Mouse (Mus musculus): ENCODE results near the gene Vezf1. TPM values are rescaled to one million over a fixed set of nuclear protein-coding genes. Genes with fewer than 3 reads are reported as not detected.

Gene Vezf1
- polyA plus RNA-seq, 1 experiment: 10.6 TPM

DNA sequence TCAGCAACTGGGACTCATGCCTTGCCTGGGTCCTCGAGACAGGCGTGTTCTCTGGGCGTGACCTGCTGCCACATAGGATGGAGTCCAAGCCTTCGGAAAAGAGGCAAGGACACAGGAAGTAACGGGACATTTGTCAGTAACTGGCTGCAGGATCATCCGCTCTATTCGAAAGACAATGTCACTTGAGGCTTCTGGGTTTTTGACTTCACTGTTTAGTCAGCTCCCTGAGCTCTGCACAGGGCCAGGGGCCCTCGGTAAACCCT, 38.1 kb downstream of the Vezf1 start:
- no peaks in the 10 kb centered on the region for H3K36me3 ChIP-seq (ENCODE audit: control insufficient read depth, insufficient read depth, low read length)
- TF ChIP-seq CTCF (IDR thresholded peaks at IDR 0.05; ENCODE audit: extremely low read depth, insufficient read length, insufficient replicate concordance, low read depth, low read length) (no peak), POLR2A (IDR thresholded peaks at IDR 0.05; ENCODE audit: low read depth, low read length) (no peak)
- no peak overlapping the region for H3K27ac ChIP-seq (ENCODE audit: insufficient read depth, low read depth, low read length)
- H3K4me1 ChIP-seq (ENCODE audit: control insufficient read depth, insufficient read depth, insufficient read length, low read length): 0 out of 2 replicates have a peak, but pooled peaks cover 3% of the 10 kb centered on the region
- H3K4me3 ChIP-seq (ENCODE audit: low read depth, low read length): no peak overlapping the region
- 57% methylated on average over 8 of the region's 8 CpGs for WGBS
- no peaks in the 10 kb centered on the region for H3K27me3 ChIP-seq (ENCODE audit: control insufficient read depth, insufficient read depth, low read length)

DNA sequence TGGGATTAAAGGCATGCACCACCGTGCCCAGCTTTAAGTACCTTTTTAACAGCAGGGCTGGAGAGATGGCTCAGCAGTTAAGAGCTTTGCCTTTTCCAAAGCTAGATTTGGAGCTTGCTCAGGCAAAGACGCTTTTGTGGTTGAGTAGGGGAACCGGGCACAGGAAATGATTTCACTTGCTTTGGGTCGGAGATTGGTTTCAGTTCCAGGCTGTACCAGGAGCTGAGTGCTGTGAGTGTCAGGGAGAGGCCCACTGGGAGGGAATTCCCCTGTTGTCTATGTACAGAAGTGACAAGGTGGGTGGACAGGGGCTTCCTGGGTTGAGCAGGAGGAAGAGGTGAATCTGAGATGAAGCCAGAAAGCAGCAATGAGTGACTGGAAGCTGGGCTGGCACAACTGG, 39.3 kb downstream of the Vezf1 start:
- H3K27ac ChIP-seq (ENCODE audit: insufficient read depth, low read depth, low read length): no peak overlapping the region
- H3K27me3 ChIP-seq (ENCODE audit: control insufficient read depth, insufficient read depth, low read length): no peaks in the 10 kb centered on the region
- no peak overlapping the region for H3K4me3 ChIP-seq (ENCODE audit: low read depth, low read length)
- H3K36me3 ChIP-seq (ENCODE audit: control insufficient read depth, insufficient read depth, low read length): no peaks in the 10 kb centered on the region
- H3K4me1 ChIP-seq (ENCODE audit: control insufficient read depth, insufficient read depth, insufficient read length, low read length): 0 out of 2 replicates have a peak, but pooled peaks cover 3% of the 10 kb centered on the region
- TF ChIP-seq CTCF (IDR thresholded peaks at IDR 0.05; ENCODE audit: extremely low read depth, insufficient read length, insufficient replicate concordance, low read depth, low read length) (no peak), POLR2A (IDR thresholded peaks at IDR 0.05; ENCODE audit: low read depth, low read length) (no peak)
- WGBS: 55% methylated on average over 4 of the region's 4 CpGs

DNA sequence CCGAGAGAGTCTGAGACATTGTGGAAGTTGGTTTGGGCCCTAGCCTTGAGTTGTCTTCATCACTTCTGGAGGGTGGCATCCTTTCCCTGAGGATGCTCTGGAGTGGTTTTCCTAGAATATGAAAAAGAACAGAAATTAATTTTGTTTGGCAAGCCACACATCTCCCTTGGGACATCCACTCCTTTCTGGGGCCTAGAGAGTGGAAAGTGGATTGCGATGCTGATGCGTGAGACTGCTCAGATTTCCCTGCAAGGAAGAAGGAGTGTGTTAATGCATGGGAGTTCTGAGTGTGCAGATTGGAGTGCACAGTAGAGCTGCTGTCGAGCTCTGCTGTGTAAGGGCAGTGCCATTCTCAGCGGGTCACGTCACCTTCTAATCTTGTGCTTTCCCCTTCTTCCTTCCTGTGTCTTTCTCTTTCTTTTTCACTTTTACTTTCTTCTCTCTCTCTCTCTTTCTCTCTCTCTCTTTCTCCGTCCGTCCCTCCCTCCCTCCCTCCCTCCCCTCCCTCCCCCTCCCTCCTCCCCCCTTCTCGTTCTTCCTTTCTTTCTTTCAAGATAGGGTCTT, 42.0 kb downstream of the Vezf1 start:
- Histone ChIP-seq H3K27ac (ENCODE audit: insufficient read depth, low read depth, low read length) (no peak overlapping the region), H3K36me3 (ENCODE audit: control insufficient read depth, insufficient read depth, low read length) (no peaks in the 10 kb centered on the region), H3K27me3 (ENCODE audit: control insufficient read depth, insufficient read depth, low read length) (no peaks in the 10 kb centered on the region), H3K4me1 (ENCODE audit: control insufficient read depth, insufficient read depth, insufficient read length, low read length) (0 out of 2 replicates have a peak, but pooled peaks cover 5% of the 10 kb centered on the region), H3K4me3 (ENCODE audit: low read depth, low read length) (no peak overlapping the region)
- WGBS: 69% methylated on average over 9 of the region's 9 CpGs
- no peak for TF ChIP-seq POLR2A (IDR thresholded peaks at IDR 0.05; ENCODE audit: low read depth, low read length)
- TF ChIP-seq CTCF (IDR thresholded peaks at IDR 0.05; ENCODE audit: extremely low read depth, insufficient read length, insufficient replicate concordance, low read depth, low read length): no peak

DNA sequence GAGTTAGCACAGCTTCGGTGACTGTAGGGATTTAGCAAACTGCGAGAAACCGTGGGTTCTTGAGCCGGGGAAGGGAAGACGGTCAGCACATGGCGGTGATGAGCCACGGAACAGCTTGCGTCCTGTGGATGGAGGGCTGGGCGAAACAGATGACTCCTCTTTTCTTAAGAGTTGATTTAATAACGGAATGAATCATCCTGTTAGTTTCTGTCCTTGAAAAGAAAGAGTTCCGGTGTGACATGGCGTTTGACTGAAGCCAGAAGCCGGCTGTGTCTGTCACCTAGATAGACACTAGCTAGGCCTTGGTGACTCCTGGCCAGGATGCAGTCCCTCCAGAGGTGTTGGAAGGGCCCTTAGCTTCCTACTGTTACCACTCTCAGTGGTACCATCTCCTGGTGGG, 44.0 kb downstream of the Vezf1 start:
- Histone ChIP-seq H3K27me3 (ENCODE audit: control insufficient read depth, insufficient read depth, low read length) (no peaks in the 10 kb centered on the region), H3K4me1 (ENCODE audit: control insufficient read depth, insufficient read depth, insufficient read length, low read length) (peaks cover 9% of the 10 kb centered on the region; the same call in 1 of the 2 replicates), H3K4me3 (ENCODE audit: low read depth, low read length) (no peak overlapping the region), H3K36me3 (ENCODE audit: control insufficient read depth, insufficient read depth, low read length) (no peaks in the 10 kb centered on the region), H3K27ac (ENCODE audit: insufficient read depth, low read depth, low read length) (no peak overlapping the region)
- TF ChIP-seq POLR2A (IDR thresholded peaks at IDR 0.05; ENCODE audit: low read depth, low read length) (no peak), CTCF (IDR thresholded peaks at IDR 0.05; ENCODE audit: extremely low read depth, insufficient read length, insufficient replicate concordance, low read depth, low read length) (no peak)
- 84% methylated on average over 13 of the region's 13 CpGs for WGBS

DNA sequence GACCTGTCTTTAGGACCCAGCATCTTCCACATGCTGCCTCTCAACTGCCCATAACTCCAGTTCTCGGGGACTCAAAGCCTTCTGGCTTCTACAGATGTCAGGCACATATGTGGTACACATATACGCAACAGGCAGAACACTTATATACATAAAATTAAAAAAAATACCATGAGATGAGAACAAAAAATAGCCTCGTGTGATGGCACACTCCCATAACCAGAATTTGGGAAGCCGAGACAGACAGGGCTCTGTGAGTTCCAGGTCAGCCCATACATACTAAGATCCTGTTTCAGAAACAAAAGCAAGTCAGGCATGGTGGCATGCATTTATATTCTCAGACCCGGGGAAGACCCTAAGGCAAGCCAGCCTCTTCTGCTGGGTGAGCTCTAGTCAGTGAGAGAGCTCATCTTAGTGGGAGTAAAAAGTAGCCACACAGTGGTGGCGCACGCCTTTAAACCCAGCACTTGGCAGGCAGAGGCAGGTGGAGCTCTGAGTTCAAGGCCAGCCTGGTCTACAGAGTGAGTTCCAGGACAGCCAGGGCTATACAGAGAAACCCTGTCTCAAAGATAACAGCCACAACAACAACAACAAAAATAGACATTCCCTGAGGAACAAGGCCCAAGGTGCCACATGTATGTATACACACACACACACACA, 44.7 kb downstream of the Vezf1 start:
- Histone ChIP-seq H3K27ac (ENCODE audit: insufficient read depth, low read depth, low read length) (no peak overlapping the region), H3K4me3 (ENCODE audit: low read depth, low read length) (no peak overlapping the region), H3K36me3 (ENCODE audit: control insufficient read depth, insufficient read depth, low read length) (no peaks in the 10 kb centered on the region), H3K4me1 (ENCODE audit: control insufficient read depth, insufficient read depth, insufficient read length, low read length) (peaks cover 11% of the 10 kb centered on the region; the same call in 1 of the 2 replicates), H3K27me3 (ENCODE audit: control insufficient read depth, insufficient read depth, low read length) (no peaks in the 10 kb centered on the region)
- TF ChIP-seq POLR2A (IDR thresholded peaks at IDR 0.05; ENCODE audit: low read depth, low read length) (no peak), CTCF (IDR thresholded peaks at IDR 0.05; ENCODE audit: extremely low read depth, insufficient read length, insufficient replicate concordance, low read depth, low read length) (no peak)
- 90% methylated on average over 7 of the region's 7 CpGs for WGBS

DNA sequence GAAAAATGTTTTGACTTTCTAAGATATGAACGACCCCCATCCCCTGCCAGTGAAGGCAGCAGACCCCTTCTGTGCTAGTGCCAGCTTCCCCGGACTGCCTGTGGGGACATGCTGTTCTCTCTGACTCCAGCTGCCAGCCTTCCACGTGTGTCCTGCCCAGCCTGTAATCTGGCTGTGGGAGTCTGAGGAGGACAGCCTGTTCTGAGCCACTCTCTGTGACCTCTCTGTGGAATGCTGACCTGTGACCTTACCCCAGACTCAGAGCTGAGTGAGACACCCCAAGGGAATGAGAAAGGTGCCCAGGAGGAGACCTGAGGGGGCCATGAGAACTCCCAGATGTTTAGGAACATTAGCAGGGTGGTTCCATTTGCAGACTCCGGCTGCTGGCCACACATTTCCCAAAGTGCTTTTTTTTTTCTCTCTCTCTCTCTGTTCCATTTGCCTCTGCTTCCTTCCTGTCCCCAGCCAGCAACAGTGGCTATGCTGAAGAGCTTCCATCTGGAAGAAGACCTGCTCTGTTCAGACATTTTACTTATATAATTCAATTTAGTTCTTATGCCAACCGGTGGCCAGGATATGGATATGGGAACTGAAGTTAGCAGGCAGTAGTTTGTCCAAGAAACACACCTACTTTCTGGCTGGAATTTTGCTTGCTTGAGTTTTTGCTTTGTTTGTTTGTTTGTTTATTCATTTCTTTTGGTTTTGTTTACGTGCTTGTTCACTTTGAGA, 45.6 kb downstream of the Vezf1 start:
- WGBS: 66% methylated on average over 6 of the region's 6 CpGs
- no peak overlapping the region for H3K4me3 ChIP-seq (ENCODE audit: low read depth, low read length)
- no peaks in the 10 kb centered on the region for H3K36me3 ChIP-seq (ENCODE audit: control insufficient read depth, insufficient read depth, low read length)
- no peak for TF ChIP-seq POLR2A (IDR thresholded peaks at IDR 0.05; ENCODE audit: low read depth, low read length)
- TF ChIP-seq CTCF (IDR thresholded peaks at IDR 0.05; ENCODE audit: extremely low read depth, insufficient read length, insufficient replicate concordance, low read depth, low read length): no peak
- H3K4me1 ChIP-seq (ENCODE audit: control insufficient read depth, insufficient read depth, insufficient read length, low read length): peaks cover 17% of the 10 kb centered on the region
- peak overlapping the region; percentile 17; the same call in 1 of the 2 replicates for H3K27ac ChIP-seq (ENCODE audit: insufficient read depth, low read depth, low read length)
- no peaks in the 10 kb centered on the region for H3K27me3 ChIP-seq (ENCODE audit: control insufficient read depth, insufficient read depth, low read length)

DNA sequence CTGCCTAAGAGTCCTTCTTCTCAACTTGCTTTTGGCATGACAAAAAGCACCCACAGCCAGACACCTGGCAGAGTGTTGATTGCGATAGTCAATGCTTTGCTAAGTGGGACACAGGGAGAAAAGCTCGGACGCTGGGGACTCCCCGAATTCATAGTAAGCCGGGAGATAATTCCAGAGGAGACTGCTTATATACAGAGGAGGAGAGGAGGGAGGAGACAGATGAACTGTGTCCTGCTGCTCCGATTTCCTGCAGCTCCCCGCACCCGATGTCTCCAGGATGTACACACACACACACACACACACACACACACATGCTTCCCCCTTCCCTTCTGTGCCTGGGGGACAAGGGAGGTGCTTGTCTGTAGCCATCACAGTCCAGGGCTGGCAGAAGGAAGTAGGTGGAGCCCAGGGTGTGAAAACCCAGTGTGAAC, 46.8 kb downstream of the Vezf1 start:
- 71% methylated on average over 8 of the region's 8 CpGs for WGBS
- TF ChIP-seq POLR2A (IDR thresholded peaks at IDR 0.05; ENCODE audit: low read depth, low read length) (no peak), CTCF (IDR thresholded peaks at IDR 0.05; ENCODE audit: extremely low read depth, insufficient read length, insufficient replicate concordance, low read depth, low read length) (no peak)
- H3K27ac ChIP-seq (ENCODE audit: insufficient read depth, low read depth, low read length): peak overlapping the region; percentile 38; the same call in 1 of the 2 replicates
- H3K27me3 ChIP-seq (ENCODE audit: control insufficient read depth, insufficient read depth, low read length): no peaks in the 10 kb centered on the region
- no peak overlapping the region for H3K4me3 ChIP-seq (ENCODE audit: low read depth, low read length)
- no peaks in the 10 kb centered on the region for H3K36me3 ChIP-seq (ENCODE audit: control insufficient read depth, insufficient read depth, low read length)
- peaks cover 25% of the 10 kb centered on the region for H3K4me1 ChIP-seq (ENCODE audit: control insufficient read depth, insufficient read depth, insufficient read length, low read length)

Data from small intestine, adult 2 months (tissue).